Comparison of ENCODE assay signal across 7 mouse cellular contexts in genomic region chr14:3049513-3049800, GRCm38 (mm10). TPM values are rescaled to one million over a fixed set of nuclear protein-coding genes. Genes with fewer than 3 reads are reported as not detected.
DNase-seq lines count a peak whose midpoint lies in the region; ATAC-seq lines count a peak whose summit lies in the region.
"Not testable (repeated sequence)": the region's sequence is repeated elsewhere in the genome, so short reads cannot be mapped to it uniquely, and the experiment has no call there.

No protein-coding gene starts in this region.

- H3K27ac ChIP-seq in forebrain, embryonic 10.5 days = peak overlapping the region; percentile 82
- not testable (repeated sequence) for H3K27ac ChIP-seq in heart, embryonic 15.5 days; limb, embryonic 13.5 days

- H3K4me1 ChIP-seq in forebrain, embryonic 10.5 days; heart, embryonic 15.5 days (replicated peaks); limb, embryonic 13.5 days: not testable (repeated sequence)

- not testable (repeated sequence) for ATAC-seq in heart, embryonic 15.5 days (replicated peaks; ENCODE audit: insufficient number of reproducible peaks, insufficient read depth, low FRiP score, low read depth); limb, embryonic 13.5 days (ENCODE audit: low FRiP score, low read depth)

- H3K4me3 ChIP-seq in forebrain, embryonic 10.5 days = peak overlapping the region; percentile 57
- H3K4me3 ChIP-seq in heart, embryonic 15.5 days = peak overlapping the region; percentile 57
- H3K4me3 ChIP-seq in limb, embryonic 13.5 days = peak overlapping the region; percentile 50

- H3K36me3 ChIP-seq in forebrain, embryonic 10.5 days (replicated peaks); heart, embryonic 15.5 days; limb, embryonic 13.5 days: not testable (repeated sequence)

- H3K4me2 ChIP-seq in heart, embryonic 15.5 days = peak overlapping the region; percentile 86
- H3K4me2 ChIP-seq in limb, embryonic 13.5 days (replicated peaks) = peak overlapping the region; percentile 81

- peak overlapping the region; percentile 48 for H3K9ac ChIP-seq in heart, embryonic 15.5 days
- H3K9ac ChIP-seq in limb, embryonic 13.5 days = peak overlapping the region; percentile 55; the same call in 1 of the 2 replicates

- WGBS in forebrain, embryonic 10.5 days = 1% methylated on average over 15 of the region's 20 CpGs
- WGBS in heart, embryonic 15.5 days = under 1% methylated on average over 17 of the region's 20 CpGs
- 1% methylated on average over 17 of the region's 20 CpGs for WGBS in limb, embryonic 13.5 days

- not testable (repeated sequence) for H3K9me3 ChIP-seq in forebrain, embryonic 10.5 days; heart, embryonic 15.5 days (replicated peaks); limb, embryonic 13.5 days

- peak; percentile 2 for DNase-seq in cerebellum, adult 8-10 months
- DNase-seq in forebrain, embryonic 10.5 days (ENCODE audit: extremely low spot score, low spot score) = peak; percentile 25
- peak; percentile 39 for DNase-seq in kidney, adult 18-20 months
- peak; percentile 4 to 23 for DNase-seq in lung, postnatal 4 days
- peak; percentile 26 to 29 for DNase-seq in right cerebral cortex, postnatal 10 days (ENCODE audit: low spot score in 2 of 2)

- not testable (repeated sequence) for H3K27me3 ChIP-seq in forebrain, embryonic 10.5 days (ENCODE audit: poor library complexity, severe bottlenecking); heart, embryonic 15.5 days; limb, embryonic 13.5 days

RNA-seq across cellular contexts. Expression of gene Gm2897, which starts 0.4 kb away (rescaled TPM):
- 3.1 and 3.4 TPM in 2 replicates for polyA plus RNA-seq in forebrain, embryonic 10.5 days (2016; fragmentation: Nextera tagmentation; extraction: Ambion mirVana)
- polyA plus RNA-seq in heart, embryonic 15.5 days (2015; fragmentation: Nextera tagmentation; extraction: Ambion mirVana) = 2.5 and 3.1 TPM in 2 replicates
- polyA plus RNA-seq in limb, embryonic 13.5 days (2015; fragmentation: Nextera tagmentation; extraction: Ambion mirVana) = 1.8 and 2.1 TPM in 2 replicates

RNA-seq across cellular contexts. Expression of gene Gm2888, which starts 19.7 kb away (rescaled TPM):
- polyA plus RNA-seq in forebrain, embryonic 10.5 days (2016; fragmentation: Nextera tagmentation; extraction: Ambion mirVana) = not detected in 2 replicates
- not detected in 2 replicates for polyA plus RNA-seq in heart, embryonic 15.5 days (2015; fragmentation: Nextera tagmentation; extraction: Ambion mirVana)
- polyA plus RNA-seq in limb, embryonic 13.5 days (2015; fragmentation: Nextera tagmentation; extraction: Ambion mirVana) = not detected in 2 replicates
